ENCODE assay signal across 8 mouse cellular contexts in genomic region chr17:45566360-45567161, GRCm38 (mm10). TPM values are rescaled to one million over a fixed set of nuclear protein-coding genes. Genes with fewer than 3 reads are reported as not detected.
DNase-seq lines count a peak whose midpoint lies in the region; ATAC-seq lines count a peak whose summit lies in the region.

No protein-coding gene starts in this region.

- no peaks in the 10 kb centered on the region for H3K9me3 ChIP-seq in forebrain, embryonic 15.5 days
- H3K9me3 ChIP-seq in neural tube, embryonic 11.5 days (ENCODE audit: control insufficient read depth, low read length): no peaks in the 10 kb centered on the region

- peaks cover 59% of the 10 kb centered on the region for H3K36me3 ChIP-seq in forebrain, embryonic 15.5 days
- H3K36me3 ChIP-seq in neural tube, embryonic 11.5 days (ENCODE audit: control insufficient read depth, insufficient read depth, low read length): peaks cover 35% of the 10 kb centered on the region

- no peak overlapping the region for H3K4me2 ChIP-seq in forebrain, embryonic 15.5 days (replicated peaks)
- H3K4me2 ChIP-seq in neural tube, embryonic 11.5 days (ENCODE audit: low read depth): no peak overlapping the region

- intact Hi-C loops in left cerebral cortex, postnatal 36 days (cut with DNase I): no loop called here
- intact Hi-C loops in left cerebral cortex, postnatal 25 days (cut with DNase I): no loop called here

- WGBS in forebrain, embryonic 15.5 days: 63% methylated on average over 18 of the region's 18 CpGs
- 71% methylated on average over 18 of the region's 18 CpGs for WGBS in neural tube, embryonic 11.5 days

- peak; percentile 58 to 59 for DNase-seq in cerebellum, postnatal 14 days
- no peak for DNase-seq in cerebellum, adult 8-10 months
- DNase-seq in left cerebral cortex, postnatal 36 days (ENCODE audit: low spot score in 2 of 2): peak; percentile 23 to 26
- no peak for DNase-seq in left cerebral cortex, postnatal 25 days (ENCODE audit: low spot score in 2 of 2)
- no peak for DNase-seq in neural tube, embryonic 11.5 days (ENCODE audit: low spot score)
- DNase-seq in spleen, postnatal 4 days (ENCODE audit: low spot score in 2 of 2): no peak
- no peak for DNase-seq in thymus, postnatal 10 days (ENCODE audit: low spot score in 2 of 2)

- no peak overlapping the region for H3K9ac ChIP-seq in forebrain, embryonic 15.5 days (replicated peaks)
- no peak overlapping the region for H3K9ac ChIP-seq in neural tube, embryonic 11.5 days (ENCODE audit: low read length)

- peaks cover 50% of the 10 kb centered on the region for H3K4me1 ChIP-seq in forebrain, embryonic 15.5 days
- peaks cover 6% of the 10 kb centered on the region for H3K4me1 ChIP-seq in neural tube, embryonic 11.5 days (ENCODE audit: control insufficient read depth, insufficient read depth, low read length)

- H3K27me3 ChIP-seq in forebrain, embryonic 15.5 days: no peaks in the 10 kb centered on the region
- no peaks in the 10 kb centered on the region for H3K27me3 ChIP-seq in neural tube, embryonic 11.5 days (ENCODE audit: control insufficient read depth, insufficient read depth, low read length)

- no peak for ATAC-seq in forebrain, embryonic 15.5 days (replicated peaks)
- ATAC-seq in neural tube, embryonic 11.5 days (ENCODE audit: insufficient read depth, low FRiP score, low TSS enrichment): no peak

- no peak overlapping the region for H3K4me3 ChIP-seq in forebrain, embryonic 15.5 days
- H3K4me3 ChIP-seq in neural tube, embryonic 11.5 days (ENCODE audit: low read depth, low read length): no peak overlapping the region

- H3K27ac ChIP-seq in forebrain, embryonic 15.5 days (replicated peaks): 0 out of 2 replicates have a peak overlapping the region, but pooled peaks have one; percentile 8
- H3K27ac ChIP-seq in neural tube, embryonic 11.5 days (ENCODE audit: low read depth, low read length): 0 out of 2 replicates have a peak overlapping the region, but pooled peaks have one; percentile 6

RNA-seq across cellular contexts. Expression of gene Slc35b2, which starts 2.9 kb away (rescaled TPM):
- total RNA-seq in left cerebral cortex, postnatal 36 days (2021): 10 to 100 TPM; 24.7 to 33.0 TPM
- total RNA-seq in left cerebral cortex, postnatal 25 days (2021): 10 to 100 TPM; 30.3 to 32.2 TPM
- 97.9 and 99.8 TPM in 2 replicates for polyA plus RNA-seq in forebrain, embryonic 15.5 days (2015; fragmentation: Nextera tagmentation; extraction: Ambion mirVana)
- polyA plus RNA-seq in neural tube, embryonic 11.5 days (2014; fragmentation: Nextera tagmentation; extraction: Ambion mirVana): 101 and 106 TPM in 2 replicates

RNA-seq across cellular contexts. Expression of gene Hsp90ab1, which starts 6.5 kb away (rescaled TPM):
- total RNA-seq in left cerebral cortex, postnatal 36 days (2021): 1,000 to 10,000 TPM; 1,413 to 1,526 TPM
- total RNA-seq in left cerebral cortex, postnatal 25 days (2021): 1,000 to 10,000 TPM; 1,565 to 1,601 TPM
- polyA plus RNA-seq in forebrain, embryonic 15.5 days (2015; fragmentation: Nextera tagmentation; extraction: Ambion mirVana): 1,627 and 1,637 TPM in 2 replicates
- polyA plus RNA-seq in neural tube, embryonic 11.5 days (2014; fragmentation: Nextera tagmentation; extraction: Ambion mirVana): 1,725 and 1,823 TPM in 2 replicates

RNA-seq across cellular contexts. Expression of gene Nfkbie, which starts 11.1 kb away (rescaled TPM):
- 1 to 10 TPM; 1.7 to 2.7 TPM for total RNA-seq in left cerebral cortex, postnatal 36 days (2021)
- total RNA-seq in left cerebral cortex, postnatal 25 days (2021): 1 to 10 TPM; 1.6 to 2.0 TPM
- polyA plus RNA-seq in forebrain, embryonic 15.5 days (2015; fragmentation: Nextera tagmentation; extraction: Ambion mirVana): 4.2 and 4.6 TPM in 2 replicates
- 6.9 and 7.0 TPM in 2 replicates for polyA plus RNA-seq in neural tube, embryonic 11.5 days (2014; fragmentation: Nextera tagmentation; extraction: Ambion mirVana)

RNA-seq across cellular contexts. Expression of gene Tmem151b, which starts 17.1 kb away (rescaled TPM):
- 100 to 1,000 TPM; 120 to 121 TPM for total RNA-seq in left cerebral cortex, postnatal 36 days (2021)
- 100 to 1,000 TPM; 118 to 128 TPM for total RNA-seq in left cerebral cortex, postnatal 25 days (2021)
- polyA plus RNA-seq in forebrain, embryonic 15.5 days (2015; fragmentation: Nextera tagmentation; extraction: Ambion mirVana): 34.5 and 36.2 TPM in 2 replicates
- 6.2 and 6.8 TPM in 2 replicates for polyA plus RNA-seq in neural tube, embryonic 11.5 days (2014; fragmentation: Nextera tagmentation; extraction: Ambion mirVana)

RNA-seq across cellular contexts. Expression of gene Slc29a1, which starts 32.8 kb away (rescaled TPM):
- total RNA-seq in left cerebral cortex, postnatal 36 days (2021): 10 to 100 TPM; 17.1 to 23.2 TPM
- 10 to 100 TPM; 16.8 to 18.8 TPM for total RNA-seq in left cerebral cortex, postnatal 25 days (2021)
- polyA plus RNA-seq in forebrain, embryonic 15.5 days (2015; fragmentation: Nextera tagmentation; extraction: Ambion mirVana): 62.5 and 63.7 TPM in 2 replicates
- polyA plus RNA-seq in neural tube, embryonic 11.5 days (2014; fragmentation: Nextera tagmentation; extraction: Ambion mirVana): 44.1 and 48.7 TPM in 2 replicates

Comparison
In these comparisons a context has a peak if more than half of its experiments do, and no peak if none do; other contexts are left out.
1. DNase-seq: peak in cerebellum, postnatal 14 days (2 of 2) and left cerebral cortex, postnatal 36 days (2 of 2); none in cerebellum, adult 8-10 months (single experiment), left cerebral cortex, postnatal 25 days (0 of 2), neural tube, embryonic 11.5 days (single experiment), spleen, postnatal 4 days (0 of 2) and thymus, postnatal 10 days (0 of 2).